Mouse (Mus musculus): ENCODE data around the gene 1810037I17Rik. TPM values are rescaled to one million over a fixed set of nuclear protein-coding genes. Genes with fewer than 3 reads are reported as not detected.
"Not testable (repeated sequence)": the region's sequence is repeated elsewhere in the genome, so short reads cannot be mapped to it uniquely, and the experiment has no call there.

1810037I17Rik gene
- polyA plus RNA-seq, 1 experiment from 2014 or later: 102 TPM

GRCm38 (mm10) chr3:122921676-122922527, 2.1 kb upstream of the 1810037I17Rik start:
- no peak overlapping the region for H3K4me3 ChIP-seq (replicated peaks; ENCODE audit: low read length)
- WGBS: 88% methylated on average over 8 of the region's 8 CpGs

GRCm38 (mm10) chr3:122923147-122923546, 856 bp upstream of the 1810037I17Rik start:
- DNase-seq (ENCODE audit: low spot score): no peak
- Histone ChIP-seq H3K4me2 (replicated peaks) (peak overlapping the region; percentile 69), H3K36me3 (replicated peaks; ENCODE audit: control insufficient read depth, insufficient read depth) (no peaks in the 10 kb centered on the region), H3K9ac (no peak overlapping the region), H3K4me3 (replicated peaks; ENCODE audit: low read length) (no peak overlapping the region), H3K9me3 (ENCODE audit: control insufficient read depth, low read length) (no peaks in the 10 kb centered on the region), H3K27me3 (ENCODE audit: control insufficient read depth, insufficient read depth, low read length) (no peaks in the 10 kb centered on the region), H3K4me1 (replicated peaks; ENCODE audit: control insufficient read depth, insufficient read depth, low read length) (peaks cover 10% of the 10 kb centered on the region), H3K27ac (no peak overlapping the region)
- no peak for ATAC-seq (ENCODE audit: low FRiP score)
- 72% methylated on average over 7 of the region's 7 CpGs for WGBS

More at GRCm38 (mm10) chr3:122921676-122922527, 2.1 kb upstream of the 1810037I17Rik start:
- H3K9ac ChIP-seq: no peak overlapping the region
- no peak for ATAC-seq (ENCODE audit: low FRiP score)
- no peak for DNase-seq (ENCODE audit: low spot score)
- no peaks in the 10 kb centered on the region for H3K27me3 ChIP-seq (ENCODE audit: control insufficient read depth, insufficient read depth, low read length)
- H3K9me3 ChIP-seq (ENCODE audit: control insufficient read depth, low read length): no peaks in the 10 kb centered on the region
- H3K4me1 ChIP-seq (replicated peaks; ENCODE audit: control insufficient read depth, insufficient read depth, low read length): peaks cover 10% of the 10 kb centered on the region
- H3K27ac ChIP-seq: no peak overlapping the region
- H3K36me3 ChIP-seq (replicated peaks; ENCODE audit: control insufficient read depth, insufficient read depth): no peaks in the 10 kb centered on the region
- H3K4me2 ChIP-seq (replicated peaks): no peak overlapping the region

GRCm38 (mm10) chr3:122929723-122930122, 5.7 kb downstream of the 1810037I17Rik start:
- DNase-seq (ENCODE audit: low spot score) (no peak), ATAC-seq (ENCODE audit: low FRiP score) (no peak)
- no peaks in the 10 kb centered on the region for H3K27me3 ChIP-seq (ENCODE audit: control insufficient read depth, insufficient read depth, low read length)
- H3K36me3 ChIP-seq (replicated peaks; ENCODE audit: control insufficient read depth, insufficient read depth): peaks cover 9% of the 10 kb centered on the region; the same call in 1 of the 2 replicates
- no peak overlapping the region for H3K9ac ChIP-seq
- whole genome bisulfite sequencing: 91% methylated on average over 6 of the region's 6 CpGs
- no peaks in the 10 kb centered on the region for H3K9me3 ChIP-seq (ENCODE audit: control insufficient read depth, low read length)
- no peak overlapping the region for H3K4me2 ChIP-seq (replicated peaks)
- peaks cover 10% of the 10 kb centered on the region for H3K4me1 ChIP-seq (replicated peaks; ENCODE audit: control insufficient read depth, insufficient read depth, low read length)
- no peak overlapping the region for H3K4me3 ChIP-seq (replicated peaks; ENCODE audit: low read length)
- H3K27ac ChIP-seq: no peak overlapping the region

GRCm38 (mm10) chr3:122932466-122932865, 8.5 kb downstream of the 1810037I17Rik start:
- 98% methylated on average over 1 of the region's 1 CpGs for WGBS
- H3K4me2 ChIP-seq (replicated peaks): no peak overlapping the region
- H3K36me3 ChIP-seq (replicated peaks; ENCODE audit: control insufficient read depth, insufficient read depth): peaks cover 14% of the 10 kb centered on the region
- H3K4me3 ChIP-seq (replicated peaks; ENCODE audit: low read length): no peak overlapping the region
- H3K9ac ChIP-seq: no peak overlapping the region
- no peak for DNase-seq (ENCODE audit: low spot score)
- H3K27ac ChIP-seq: no peak overlapping the region
- no peak for ATAC-seq (ENCODE audit: low FRiP score)
- no peaks in the 10 kb centered on the region for H3K27me3 ChIP-seq (ENCODE audit: control insufficient read depth, insufficient read depth, low read length)
- H3K9me3 ChIP-seq (ENCODE audit: control insufficient read depth, low read length): no peaks in the 10 kb centered on the region
- H3K4me1 ChIP-seq (replicated peaks; ENCODE audit: control insufficient read depth, insufficient read depth, low read length): no peaks in the 10 kb centered on the region

- not testable (repeated sequence) for H3K27ac ChIP-seq; DNase-seq (ENCODE audit: low spot score); H3K4me3 ChIP-seq (replicated peaks; ENCODE audit: low read length); H3K4me1 ChIP-seq (replicated peaks; ENCODE audit: control insufficient read depth, insufficient read depth, low read length); ATAC-seq (ENCODE audit: low FRiP score); H3K9ac ChIP-seq; H3K9me3 ChIP-seq (ENCODE audit: control insufficient read depth, low read length); H3K27me3 ChIP-seq (ENCODE audit: control insufficient read depth, insufficient read depth, low read length); H3K4me2 ChIP-seq (replicated peaks)
- peaks cover 11% of the 10 kb centered on the region; the same call in 1 of the 2 replicates for H3K36me3 ChIP-seq (replicated peaks; ENCODE audit: control insufficient read depth, insufficient read depth)
- WGBS: 82% methylated on average over 13 of the region's 13 CpGs
Observed at GRCm38 (mm10) chr3:122937176-122937575, 13.2 kb downstream of the 1810037I17Rik start.

GRCm38 (mm10) chr3:122939215-122939614, 15.2 kb downstream of the 1810037I17Rik start:
- Histone ChIP-seq H3K4me3 (replicated peaks; ENCODE audit: low read length) (no peak overlapping the region), H3K9me3 (ENCODE audit: control insufficient read depth, low read length) (no peaks in the 10 kb centered on the region), H3K27ac (no peak overlapping the region), H3K9ac (no peak overlapping the region), H3K4me1 (replicated peaks; ENCODE audit: control insufficient read depth, insufficient read depth, low read length) (no peaks in the 10 kb centered on the region), H3K27me3 (ENCODE audit: control insufficient read depth, insufficient read depth, low read length) (no peaks in the 10 kb centered on the region), H3K4me2 (replicated peaks) (no peak overlapping the region), H3K36me3 (replicated peaks; ENCODE audit: control insufficient read depth, insufficient read depth) (peaks cover 7% of the 10 kb centered on the region; the same call in 1 of the 2 replicates)
- DNase-seq (ENCODE audit: low spot score) (peak; percentile 70), ATAC-seq (ENCODE audit: low FRiP score) (no peak)
- 86% methylated on average over 2 of the region's 2 CpGs for WGBS

- H3K27me3 ChIP-seq (ENCODE audit: control insufficient read depth, insufficient read depth, low read length): no peaks in the 10 kb centered on the region
- 76% methylated on average over 6 of the region's 6 CpGs for WGBS
- ATAC-seq (ENCODE audit: low FRiP score): no peak
Observed at GRCm38 (mm10) chr3:122943387-122943890, 19.4 kb downstream of the 1810037I17Rik start.

GRCm38 (mm10) chr3:122950129-122950528, 26.1 kb downstream of the 1810037I17Rik start:
- Histone ChIP-seq H3K27me3 (ENCODE audit: control insufficient read depth, insufficient read depth, low read length) (no peaks in the 10 kb centered on the region), H3K4me1 (replicated peaks; ENCODE audit: control insufficient read depth, insufficient read depth, low read length) (no peaks in the 10 kb centered on the region), H3K27ac (no peak overlapping the region), H3K9me3 (ENCODE audit: control insufficient read depth, low read length) (no peaks in the 10 kb centered on the region), H3K9ac (no peak overlapping the region), H3K36me3 (replicated peaks; ENCODE audit: control insufficient read depth, insufficient read depth) (peaks cover 35% of the 10 kb centered on the region), H3K4me2 (replicated peaks) (no peak overlapping the region), H3K4me3 (replicated peaks; ENCODE audit: low read length) (no peak overlapping the region)
- DNase-seq (ENCODE audit: low spot score) (no peak), ATAC-seq (ENCODE audit: low FRiP score) (no peak)
- WGBS: 98% methylated on average over 2 of the region's 2 CpGs

More at GRCm38 (mm10) chr3:122943387-122943890, 19.4 kb downstream of the 1810037I17Rik start:
- Histone ChIP-seq H3K4me1 (replicated peaks; ENCODE audit: control insufficient read depth, insufficient read depth, low read length) (no peaks in the 10 kb centered on the region), H3K9ac (no peak overlapping the region), H3K27ac (no peak overlapping the region), H3K9me3 (ENCODE audit: control insufficient read depth, low read length) (no peaks in the 10 kb centered on the region), H3K4me3 (replicated peaks; ENCODE audit: low read length) (no peak overlapping the region), H3K36me3 (replicated peaks; ENCODE audit: control insufficient read depth, insufficient read depth) (peaks cover 9% of the 10 kb centered on the region; the same call in 1 of the 2 replicates), H3K4me2 (replicated peaks) (no peak overlapping the region)
- no peak for DNase-seq (ENCODE audit: low spot score)

GRCm38 (mm10) chr3:122964301-122964700, 40.3 kb downstream of the 1810037I17Rik start:
- Histone ChIP-seq H3K4me3 (replicated peaks; ENCODE audit: low read length) (no peak overlapping the region), H3K27ac (no peak overlapping the region), H3K27me3 (ENCODE audit: control insufficient read depth, insufficient read depth, low read length) (no peaks in the 10 kb centered on the region), H3K4me1 (replicated peaks; ENCODE audit: control insufficient read depth, insufficient read depth, low read length) (no peaks in the 10 kb centered on the region), H3K9me3 (ENCODE audit: control insufficient read depth, low read length) (no peaks in the 10 kb centered on the region), H3K4me2 (replicated peaks) (no peak overlapping the region), H3K9ac (no peak overlapping the region), H3K36me3 (replicated peaks; ENCODE audit: control insufficient read depth, insufficient read depth) (peaks cover 7% of the 10 kb centered on the region)
- DNase-seq (ENCODE audit: low spot score) (no peak), ATAC-seq (ENCODE audit: low FRiP score) (no peak)
- 89% methylated on average over 5 of the region's 5 CpGs for WGBS
